Mouse (Mus musculus) CH12.LX (cell line): ENCODE data around the gene Ciapin1.
"Not testable (repeated sequence)": the region's sequence is repeated elsewhere in the genome, so short reads cannot be mapped to it uniquely, and the experiment has no call there.

Experiments
- CTCF ChIP-seq, 2 experiments: IDR thresholded peaks in 1 of 2; conservative IDR thresholded peaks in 1 of 2; 2 replicates each; pipeline ENCODE4 v1.5.1; 2011 to 2012; ENCODE audit warnings: low read depth in 2 of 2, low read length in 2 of 2, improper control_type of control experiment in 1 of 2, inconsistent platforms in 1 of 2, mild to moderate bottlenecking in 1 of 2, moderate library complexity in 1 of 2
- ELF1 ChIP-seq: IDR thresholded peaks from 2 replicates; pipeline ENCODE4 v1.6.1; 2014; ENCODE audit warnings: low read depth, mild to moderate bottlenecking, inconsistent platforms, low read length, improper control_type of control experiment
- EP300 ChIP-seq: IDR thresholded peaks from 2 replicates; pipeline ENCODE4 v1.6.1; 2011; ENCODE audit warnings: low read length, improper control_type of control experiment
- GABPA ChIP-seq: IDR thresholded peaks from 2 replicates; pipeline ENCODE4 v1.6.1; 2012; ENCODE audit warnings: low read depth, low read length, improper control_type of control experiment, inconsistent platforms; ENCODE audit not compliant: insufficient replicate concordance
- JUN ChIP-seq: IDR thresholded peaks from 2 replicates; pipeline ENCODE4 v1.6.1; 2011; ENCODE audit warnings: low read depth, mild to moderate bottlenecking, low read length, improper control_type of control experiment, moderate library complexity; ENCODE audit not compliant: insufficient read depth
- MAX ChIP-seq: IDR thresholded peaks from 2 replicates; pipeline ENCODE4 v1.6.1; 2011; ENCODE audit warnings: low read length, improper control_type of control experiment
- NRF1 ChIP-seq: IDR thresholded peaks from 2 replicates; pipeline ENCODE4 v1.6.1; 2014; ENCODE audit warnings: low read depth, mild to moderate bottlenecking, inconsistent platforms, low read length, improper control_type of control experiment, moderate library complexity
- POLR2A ChIP-seq: IDR thresholded peaks from 2 replicates; pipeline ENCODE4 v1.6.1; 2011; ENCODE audit warnings: low read depth, mild to moderate bottlenecking, improper control_type of control experiment, low read length
- RAD21 ChIP-seq: IDR thresholded peaks from 2 replicates; pipeline ENCODE4 v1.6.1; 2011; ENCODE audit warnings: low read depth, mild to moderate bottlenecking, low read length, improper control_type of control experiment, moderate library complexity
- USF1 ChIP-seq: IDR thresholded peaks from 2 replicates; pipeline ENCODE4 v1.6.1; 2014; ENCODE audit warnings: low read depth, mild to moderate bottlenecking, inconsistent platforms, low read length, improper control_type of control experiment
- ZKSCAN1 ChIP-seq: IDR thresholded peaks from 2 replicates; pipeline ENCODE4 v1.6.1; 2012; ENCODE audit warnings: low read depth, inconsistent platforms, low read length, improper control_type of control experiment, borderline replicate concordance

GRCm38 (mm10) chr8:94854761-94855160, 16.6 kb upstream of the Ciapin1 start:
- TF ChIP-seq POLR2A; ZKSCAN1; ELF1; EP300; CTCF (conservative IDR thresholded peaks at IDR 0.05 in 1 of 2, IDR thresholded peaks at IDR 0.05 in 1 of 2; ENCODE audit: low read depth in 2 of 2, low read length in 2 of 2); RAD21; USF1; MAX; NRF1; GABPA; JUN: not testable (repeated sequence)
